ENCODE assay signal across 10 mouse cellular contexts in genomic region chr12:33166712-33167111, GRCm38 (mm10).
"Had no signal": no experiment of that assay in that cellular context is flagged by ENCODE, and none has a peak within 500 bp of the region (broad histone marks: within the 10 kb centered on the region; RNA-seq: fewer than 3 reads in every experiment).

No protein-coding gene starts in this region.

- H3K4me3 ChIP-seq: limb, embryonic 10.5 days; myocyte had no signal

- H3K9ac ChIP-seq: liver, embryonic 14.5 days had no signal

- ATAC-seq: lung, postnatal 0 days had no signal

- H3K9me3 ChIP-seq: limb, embryonic 10.5 days had no signal

- H3K27ac ChIP-seq: limb, embryonic 10.5 days; liver, embryonic 14.5 days; stomach, postnatal 0 days had no signal

- DNase-seq: kidney, postnatal 10 days; lung, adult 2 months; lung, postnatal 36 days; midbrain, embryonic 14.5 days; thymus, postnatal 4 days had no signal
